Mouse (Mus musculus) brain, adult 2 months (tissue): ENCODE measurements at regions not wholly inside any gene's neighbourhood (a gene's known extent, or its start where the extent isn't known, plus 50 kb on each side); places are given as distances from the start of the nearest gene placed in this dataset.
A peak's percentile ranks its signal among the peaks of the same experiment; 100 is the strongest.

Experiments
- DNase-seq: peaks from one replicate; pipeline ENCODE4 v3.0.0; 2011; ENCODE audit warnings: low read depth, low spot score

DNA sequence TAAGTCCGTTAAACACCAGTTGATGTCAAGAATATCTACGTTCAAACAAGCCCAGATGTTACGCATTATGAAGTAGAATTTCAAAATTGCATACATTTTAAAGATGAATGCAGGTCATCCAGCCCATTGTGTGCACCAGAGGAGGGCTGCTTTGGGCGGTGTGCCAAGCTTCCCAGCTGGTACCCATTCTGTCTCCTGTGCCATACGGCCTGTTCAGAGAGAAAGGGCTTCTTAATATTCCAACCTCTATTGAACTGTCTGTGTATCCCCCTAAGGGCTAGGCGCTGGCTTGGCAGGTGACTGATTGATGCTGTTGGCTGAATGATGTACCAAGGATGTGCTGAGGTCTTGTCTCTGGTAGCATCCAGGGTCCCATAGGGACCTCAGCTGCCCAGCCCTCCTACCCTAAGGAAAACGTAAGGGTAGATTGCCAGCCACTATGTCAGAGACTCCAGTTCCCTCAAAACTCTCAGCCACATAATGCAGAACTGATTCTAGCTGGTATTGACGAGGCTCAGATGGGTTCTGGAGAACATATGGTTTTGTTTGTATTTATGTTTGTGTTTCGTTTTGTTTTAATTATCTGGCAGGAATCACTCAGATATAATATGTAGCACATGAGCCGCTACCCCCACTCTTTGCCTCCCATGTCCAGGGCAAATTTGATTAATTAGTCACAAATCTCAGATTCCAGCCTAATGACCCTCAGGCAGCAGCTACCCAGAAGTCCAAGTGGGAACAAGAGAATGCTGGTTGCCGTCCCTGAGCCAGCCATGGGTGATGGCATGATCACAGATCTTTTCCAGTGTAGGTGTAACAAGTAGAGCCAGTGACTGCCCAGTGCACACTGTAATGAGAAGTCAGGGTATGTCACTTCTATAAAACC lies 212.0 kb upstream of the Usp24 start:
- no peak for DNase-seq

DNA sequence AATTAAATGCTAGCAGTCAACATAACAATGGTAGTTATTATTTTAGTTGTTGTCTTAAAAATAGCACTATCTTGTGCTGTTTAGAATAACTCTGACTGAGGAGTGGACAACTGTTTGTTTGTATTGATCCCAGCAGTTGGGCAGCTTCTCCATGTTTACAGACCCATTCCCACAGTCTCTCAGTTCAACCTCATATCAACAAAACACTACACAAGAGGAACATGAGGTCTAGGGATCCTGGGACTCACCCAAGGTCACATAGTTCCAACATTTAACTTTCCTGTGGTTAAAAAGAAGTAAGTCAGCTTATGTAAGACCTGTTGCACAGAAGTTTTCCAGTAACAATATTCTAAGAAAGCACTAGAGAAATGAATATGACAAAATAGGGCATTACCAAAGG lies 203.0 kb upstream of the Usp24 start:
- no peak for DNase-seq

DNA sequence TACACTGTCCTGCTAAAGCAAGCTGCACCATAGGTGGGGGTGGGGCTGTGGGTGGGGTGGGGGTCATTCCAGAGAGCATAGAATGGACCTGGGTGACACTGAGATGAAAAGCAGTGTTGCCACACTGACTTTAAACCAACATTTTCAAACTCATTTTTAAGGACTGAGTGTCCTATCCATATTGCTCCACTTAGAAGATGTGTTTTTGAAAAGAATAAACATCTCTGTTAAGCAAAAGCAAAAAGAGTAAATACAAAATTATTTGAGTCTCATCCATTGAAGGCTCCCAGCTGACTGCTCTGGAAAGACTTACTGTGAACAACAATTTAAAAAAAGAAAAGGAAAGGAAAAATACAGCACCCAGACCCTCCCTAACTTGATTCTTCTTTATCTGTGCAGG lies 202.3 kb upstream of the Usp24 start:
- no peak for DNase-seq

DNA sequence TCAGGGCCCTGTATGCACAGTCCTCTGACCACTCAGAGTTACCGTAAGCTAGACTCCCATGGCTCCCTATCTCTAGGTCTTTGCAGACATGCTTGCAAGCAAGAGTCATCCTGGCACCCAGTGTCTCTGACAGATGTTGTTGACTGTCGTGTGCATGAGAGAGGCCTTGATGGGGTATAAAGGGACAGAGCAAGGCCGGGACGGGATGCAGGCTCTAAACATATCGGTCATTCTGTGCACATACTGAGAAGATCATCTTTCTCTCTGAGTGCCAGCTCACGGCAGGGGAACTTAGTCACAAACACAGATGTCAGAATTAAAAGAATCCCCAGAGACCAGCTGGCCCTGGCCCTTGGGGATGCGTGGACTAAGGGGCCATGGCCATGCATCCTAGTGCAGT lies 199.4 kb upstream of the Usp24 start:
- no peak for DNase-seq

DNA sequence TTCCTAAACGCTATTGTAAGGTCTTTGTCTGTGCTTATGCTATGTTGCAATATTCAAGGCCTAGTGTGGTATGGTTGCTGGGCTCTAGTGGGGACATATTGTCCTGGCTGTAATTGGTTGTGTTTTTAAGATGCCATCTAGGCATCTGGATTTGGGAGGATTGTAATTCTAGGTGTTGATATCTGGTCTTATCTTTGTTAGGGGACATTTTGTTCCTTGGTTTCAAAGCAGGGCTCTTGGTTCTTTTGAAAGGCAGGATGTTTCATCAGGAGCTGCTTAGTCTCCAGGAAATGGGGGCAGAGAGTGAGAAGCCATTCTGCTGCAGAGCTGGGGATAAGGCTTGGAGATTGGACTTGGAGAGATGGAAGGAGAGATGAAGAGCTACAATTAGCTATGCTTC lies 194.7 kb upstream of the Usp24 start:
- DNase-seq, result no peak

DNA sequence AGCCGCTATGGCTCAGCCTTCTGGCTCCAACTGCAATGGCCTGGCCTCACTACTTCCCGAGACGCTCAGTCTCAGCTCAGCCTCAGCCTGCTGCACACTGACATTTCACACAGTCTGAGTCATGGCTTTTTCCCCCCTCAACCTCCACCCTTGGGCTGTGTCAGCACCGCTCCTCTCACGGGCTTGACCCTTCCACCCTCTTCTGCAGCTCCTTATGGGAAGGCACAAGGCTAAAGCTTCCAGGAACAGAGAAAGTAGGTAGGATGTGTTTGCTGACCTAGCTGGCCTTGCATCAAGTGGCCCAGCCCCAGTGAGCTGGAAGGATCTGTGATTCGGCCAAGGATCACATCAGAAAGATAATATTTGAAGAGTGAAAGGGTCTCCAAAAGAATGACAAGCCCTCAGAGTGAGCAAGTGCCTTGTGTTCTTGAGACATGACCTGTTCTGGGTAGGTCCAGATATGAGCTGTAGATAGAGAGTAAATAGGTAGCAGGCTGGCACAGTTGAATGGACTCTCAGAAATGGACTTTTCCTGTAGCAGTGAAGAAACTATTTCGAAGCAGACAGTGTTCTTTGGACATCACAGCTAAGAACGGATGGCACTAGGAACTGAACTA lies 192.9 kb upstream of the Usp24 start:
- no peak for DNase-seq

DNA sequence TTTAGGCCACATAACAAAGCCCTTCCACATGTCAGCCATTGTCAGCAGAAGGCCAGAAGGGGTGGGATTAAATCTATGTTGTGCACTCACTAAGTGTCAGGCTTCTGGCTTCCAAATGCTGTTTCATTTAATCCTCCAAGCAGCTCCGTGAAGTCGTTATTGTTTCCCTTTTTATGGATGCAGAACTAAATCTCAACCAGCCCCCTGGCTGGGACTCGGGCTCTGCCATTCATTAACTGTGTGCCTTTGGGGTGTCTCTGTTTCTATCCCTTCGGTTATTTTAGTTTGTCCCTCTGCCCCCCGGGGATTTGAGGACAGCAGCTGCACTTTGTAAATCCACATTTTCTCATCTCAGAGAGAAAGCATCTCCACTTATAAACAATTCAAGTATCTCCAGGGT lies 188.8 kb upstream of the Usp24 start:
- DNase-seq, result no peak

DNA sequence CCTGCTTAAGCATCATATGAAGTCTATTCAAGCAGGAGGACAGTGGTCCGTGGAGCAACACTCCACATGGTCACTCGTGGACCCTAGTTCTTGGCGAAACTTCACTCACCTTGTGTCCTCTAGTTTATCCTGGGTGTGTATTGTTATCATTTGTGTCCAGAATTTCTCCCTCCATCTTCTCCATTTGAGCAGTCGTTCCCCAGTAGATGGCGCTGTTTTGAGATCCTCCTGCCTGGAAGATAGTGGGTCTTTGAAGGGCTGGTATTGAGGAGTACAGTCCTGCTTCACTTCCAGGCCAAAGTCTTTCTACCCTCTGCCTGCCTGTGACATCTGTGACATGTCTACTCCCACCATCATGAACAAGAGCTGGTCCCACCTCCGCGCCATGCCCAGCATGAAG lies 188.4 kb upstream of the Usp24 start:
- peak; percentile 44 for DNase-seq

DNA sequence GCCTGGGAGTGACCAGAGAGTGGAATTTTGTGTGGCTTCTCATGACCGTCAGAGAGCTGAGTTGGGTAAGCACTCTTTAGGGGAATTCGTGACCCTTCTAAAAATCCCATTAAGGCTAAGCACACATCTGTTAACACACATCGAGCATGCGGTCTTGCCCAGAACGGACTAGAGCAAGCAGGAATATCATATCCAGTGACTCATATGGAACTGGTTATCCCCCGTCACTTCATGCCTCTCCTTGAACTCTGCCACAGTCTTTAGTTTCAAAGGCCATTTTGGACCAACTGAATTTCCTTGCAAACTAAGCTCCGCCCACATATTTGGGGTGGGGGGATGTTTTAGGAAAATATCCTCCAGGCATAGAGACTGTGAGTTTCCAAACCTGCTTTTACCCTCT lies 186.7 kb upstream of the Usp24 start:
- no peak for DNase-seq

DNA sequence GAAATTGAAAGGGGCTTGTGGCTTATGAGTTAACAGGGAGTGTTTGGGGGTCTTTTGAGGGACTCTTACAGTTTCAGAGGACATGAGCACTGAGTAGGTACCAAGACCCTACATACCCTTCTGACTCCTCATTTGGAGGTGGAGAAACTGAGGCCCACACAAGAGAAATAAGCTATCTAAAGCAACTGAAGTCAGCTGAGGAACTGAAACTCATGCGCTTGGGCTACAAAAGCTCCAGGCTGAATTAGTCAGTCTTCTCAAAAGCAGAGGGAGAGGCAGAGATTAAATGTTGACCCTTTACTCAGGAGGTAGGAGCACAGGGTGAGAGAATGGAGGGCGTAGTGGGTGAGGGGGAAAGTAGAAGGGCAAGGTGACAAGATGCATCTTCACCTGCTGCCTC lies 186.2 kb upstream of the Usp24 start:
- DNase-seq, result no peak

DNA sequence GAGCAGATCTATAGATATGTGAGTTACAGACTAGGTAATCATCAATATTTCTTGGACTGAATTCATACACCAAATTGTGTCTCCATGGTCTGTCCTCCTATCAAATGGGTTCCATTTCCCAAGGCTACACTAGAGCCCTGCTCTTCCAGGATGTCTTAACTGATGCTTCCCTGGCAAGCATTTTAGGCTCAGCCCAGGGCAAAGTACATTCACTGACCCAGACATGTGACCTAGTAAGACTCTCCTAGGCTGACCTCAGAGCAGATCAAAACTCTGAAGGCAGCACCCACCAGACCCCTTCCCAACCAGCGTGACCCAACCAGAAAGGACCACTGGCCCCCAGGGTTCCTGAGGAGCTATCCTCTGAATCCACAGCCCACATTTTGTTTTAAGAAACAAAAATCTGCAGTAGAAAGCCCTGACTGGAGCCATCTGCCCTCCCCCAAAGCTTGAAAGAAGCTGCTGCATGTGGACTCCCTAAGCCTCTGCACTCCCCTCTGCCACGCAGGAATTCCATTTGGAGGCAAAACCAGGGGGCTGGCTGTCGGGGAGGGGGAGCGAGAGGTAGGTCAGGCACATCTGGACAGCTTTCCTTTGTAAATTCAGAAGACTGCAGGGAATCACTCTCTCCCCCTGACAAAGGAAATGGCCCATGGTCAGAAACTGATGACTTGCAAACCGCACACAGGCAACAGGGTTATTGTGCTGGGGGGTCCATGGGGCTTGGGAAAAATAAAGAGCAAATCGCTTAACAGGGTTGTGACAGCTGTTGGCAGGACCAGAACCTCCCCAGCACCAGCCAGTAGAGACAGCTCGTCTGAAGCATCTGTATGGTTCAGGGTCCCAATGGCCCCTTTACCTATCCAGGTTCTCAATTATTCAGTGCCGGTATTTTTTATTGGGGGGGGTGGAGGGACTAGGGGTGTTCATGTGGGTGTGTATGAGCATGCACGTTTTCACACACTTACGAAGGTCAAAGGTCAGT lies 182.0 kb upstream of the Usp24 start:
- no peak for DNase-seq

DNA sequence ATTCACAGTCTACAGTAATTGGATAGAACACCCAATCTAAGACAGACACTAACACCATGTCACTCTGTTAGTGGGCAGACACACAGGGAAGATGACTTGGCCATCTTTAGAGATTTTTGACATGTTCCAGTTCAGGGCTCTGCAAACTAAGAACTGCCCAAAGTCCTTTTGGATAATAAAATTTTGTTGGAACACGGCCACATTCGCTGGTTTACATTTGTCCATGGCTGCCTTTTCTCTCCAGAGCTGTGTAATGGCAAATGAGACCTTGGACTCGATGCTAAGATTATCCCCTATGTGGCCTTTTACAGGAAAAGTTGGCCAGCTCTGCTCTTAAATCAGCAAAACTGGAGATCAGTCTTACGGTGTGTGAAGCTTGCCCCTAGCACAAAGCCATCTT lies 173.3 kb upstream of the Usp24 start:
- no peak for DNase-seq

DNA sequence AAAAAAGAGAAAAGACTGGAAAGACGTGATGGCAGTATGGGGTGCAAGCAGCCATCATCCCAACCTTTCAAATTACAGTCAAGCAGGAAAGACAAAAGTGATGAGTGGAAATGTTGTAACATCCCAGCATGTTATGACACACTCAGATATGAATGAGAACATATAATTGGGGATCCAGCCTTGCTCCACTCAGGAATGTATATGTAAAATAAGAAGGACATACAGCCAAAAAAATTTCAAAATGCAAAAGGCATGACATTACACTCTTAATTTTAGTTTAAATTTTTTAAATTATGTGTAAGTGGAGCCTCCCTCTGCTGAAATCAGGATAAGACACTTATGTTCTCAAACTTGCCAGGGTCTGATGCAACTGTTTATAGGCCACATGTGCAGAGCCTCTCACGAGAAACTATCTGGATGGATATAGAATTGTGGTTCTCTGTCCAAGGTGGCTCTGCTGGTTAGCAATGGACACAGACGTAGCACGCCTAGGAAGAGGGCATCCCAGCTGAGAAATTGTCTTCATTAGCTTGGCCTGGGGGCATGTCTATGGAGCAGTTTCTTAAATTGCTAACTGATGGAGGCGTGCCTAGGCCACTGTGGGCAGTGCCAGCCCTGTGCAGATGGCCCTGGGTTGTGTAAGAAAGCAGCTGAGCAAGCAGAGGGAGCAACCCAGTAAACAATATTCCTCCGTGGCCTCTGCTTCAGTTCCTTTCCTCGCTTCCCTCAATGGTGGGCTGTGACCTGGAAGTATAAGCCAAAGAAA lies 171.5 kb upstream of the Usp24 start:
- DNase-seq, result no peak

DNA sequence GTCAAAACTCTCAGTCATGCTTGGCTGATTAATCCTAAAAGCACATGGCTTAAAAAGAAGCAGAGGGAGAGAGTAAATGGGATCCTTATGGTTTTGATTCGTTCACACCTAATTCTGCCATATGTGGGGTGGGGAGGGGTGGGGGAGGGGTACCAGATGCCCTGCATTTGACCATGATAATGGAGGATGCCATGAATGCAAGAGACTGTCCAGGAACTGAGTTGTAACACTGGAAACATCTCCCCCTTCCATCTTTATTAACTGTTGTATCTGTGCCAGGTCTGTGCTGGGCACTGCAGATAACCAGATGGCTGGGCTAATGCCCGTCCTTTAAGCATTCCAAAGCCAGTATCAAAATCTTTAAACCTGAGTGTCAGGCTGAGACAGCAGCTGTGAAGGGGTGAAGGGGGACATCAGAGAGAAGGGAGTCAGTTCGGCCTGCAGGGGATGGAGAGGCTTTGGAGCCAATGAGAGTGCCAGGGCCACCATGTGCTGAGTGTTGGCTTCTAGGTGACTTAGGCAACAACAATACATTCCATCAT lies 169.0 kb upstream of the Usp24 start:
- DNase-seq, result peak; percentile 25

DNA sequence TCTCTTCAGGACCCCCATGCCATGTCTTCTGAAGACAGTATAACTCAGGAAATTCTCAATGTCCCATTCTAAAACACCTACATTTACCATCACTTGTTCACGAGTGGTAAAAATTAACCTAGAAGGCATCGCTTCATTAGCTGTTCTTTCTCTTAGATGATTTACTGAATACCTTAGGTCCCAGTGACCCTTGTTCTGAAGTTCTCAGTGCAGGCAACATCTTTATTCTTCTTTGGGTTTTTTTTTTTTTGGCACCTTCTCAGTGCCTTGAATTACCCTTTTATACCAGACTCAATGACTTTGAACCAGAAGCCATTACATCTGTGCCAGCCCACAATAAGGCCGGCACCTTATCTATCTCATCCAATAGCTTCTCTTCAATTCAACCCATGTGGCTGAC lies 167.1 kb upstream of the Usp24 start:
- DNase-seq, result no peak

DNA sequence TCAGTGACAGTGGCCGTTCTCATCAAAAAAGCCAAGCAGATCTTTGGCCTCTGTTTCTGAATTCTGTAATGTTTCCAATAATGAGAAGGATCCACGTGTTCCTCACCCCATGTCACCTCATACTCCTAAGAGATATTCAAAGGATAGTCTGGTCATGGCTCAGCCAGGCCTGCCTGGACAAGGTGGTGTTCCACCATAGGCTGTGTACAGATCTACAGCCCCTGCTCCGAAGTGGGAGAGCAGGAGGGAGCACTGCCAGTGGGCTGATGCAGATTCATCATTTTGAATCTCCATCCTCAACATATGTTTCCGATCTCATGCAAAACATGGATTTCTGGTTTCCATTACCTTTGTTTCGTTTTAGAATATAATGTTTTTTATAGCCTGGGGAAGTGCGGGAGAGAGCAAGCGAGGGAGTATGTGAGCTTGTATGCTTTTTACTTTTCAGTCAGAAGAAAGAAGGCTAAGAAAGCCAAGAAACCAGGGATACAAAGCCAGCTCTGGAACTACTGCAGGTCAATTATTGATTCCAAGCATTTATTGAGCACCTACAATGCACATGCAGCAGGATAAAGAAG lies 166.5 kb upstream of the Usp24 start:
- DNase-seq, result no peak

DNA sequence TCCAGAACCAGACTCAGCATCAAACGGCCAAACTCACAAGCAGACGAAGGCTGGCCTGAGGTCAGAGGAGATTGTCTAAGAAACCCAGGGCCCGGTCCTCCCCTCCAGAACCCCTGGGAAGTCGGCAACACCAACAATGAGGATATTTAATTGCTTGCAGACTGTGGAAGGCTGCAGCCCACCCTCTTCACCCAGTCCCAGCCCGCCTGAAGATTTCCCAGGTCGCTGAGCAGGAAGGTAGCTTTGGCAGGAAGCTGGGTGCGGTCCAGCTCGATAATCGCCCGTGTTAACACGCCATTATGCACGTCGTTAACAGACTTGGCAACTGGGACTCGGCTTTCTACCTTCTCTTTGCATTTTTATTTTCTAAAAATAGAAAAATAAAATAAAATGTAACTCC lies 165.2 kb upstream of the Usp24 start:
- no peak for DNase-seq

DNA sequence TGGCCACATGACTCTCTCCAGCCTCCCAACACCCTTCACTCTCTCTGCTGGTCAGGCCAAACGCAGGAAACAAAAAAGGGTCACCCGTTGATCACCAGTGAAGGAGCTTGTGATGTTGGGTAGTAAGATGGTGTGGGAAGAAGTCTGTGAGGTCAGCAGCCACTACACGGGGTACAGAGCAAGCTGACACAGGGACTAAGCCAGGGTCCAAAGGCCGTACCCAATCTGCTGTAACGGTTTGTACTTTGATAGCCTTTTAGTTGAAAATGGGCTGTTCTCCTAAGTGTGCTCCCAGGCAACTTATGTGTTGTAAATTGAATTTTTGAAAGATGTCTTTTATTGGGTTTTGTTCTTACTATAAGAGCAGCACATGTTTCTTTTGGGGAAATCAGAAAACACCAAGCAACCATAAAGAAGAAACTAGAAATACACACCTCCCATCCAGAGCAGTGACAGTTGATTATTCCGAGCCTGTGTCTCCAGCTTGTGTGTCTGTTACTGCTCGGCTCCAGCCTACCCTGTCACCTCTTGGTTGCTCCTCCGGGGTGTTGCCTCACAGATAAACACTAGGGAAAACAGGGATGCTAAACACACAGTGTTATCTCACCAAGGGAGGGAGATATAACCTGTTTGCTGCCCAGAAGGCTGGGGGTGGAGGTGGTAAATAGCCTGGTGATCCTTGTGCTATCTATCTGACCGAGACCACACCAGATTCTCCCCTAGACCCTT lies 158.4 kb upstream of the Usp24 start:
- DNase-seq, result no peak

DNA sequence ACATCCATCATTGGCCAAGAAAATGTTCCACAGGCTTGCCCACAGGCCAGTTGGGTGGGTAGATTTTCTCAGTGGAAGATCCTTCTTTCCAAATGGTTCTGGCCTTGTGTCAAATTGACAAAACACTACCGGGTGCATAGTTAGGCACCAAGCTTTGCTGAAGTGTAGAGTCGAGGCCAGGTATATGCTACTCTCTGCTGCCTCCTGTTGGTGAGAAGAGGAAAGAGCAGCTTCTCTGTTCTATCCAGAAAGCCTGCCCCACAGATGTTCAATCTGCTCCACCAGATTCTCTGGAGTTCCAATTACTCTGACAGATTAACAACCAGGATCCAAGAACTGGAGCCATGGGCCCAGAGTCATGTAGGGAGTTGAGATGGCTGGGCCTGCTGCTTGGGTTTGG lies 154.4 kb upstream of the Usp24 start:
- no peak for DNase-seq

DNA sequence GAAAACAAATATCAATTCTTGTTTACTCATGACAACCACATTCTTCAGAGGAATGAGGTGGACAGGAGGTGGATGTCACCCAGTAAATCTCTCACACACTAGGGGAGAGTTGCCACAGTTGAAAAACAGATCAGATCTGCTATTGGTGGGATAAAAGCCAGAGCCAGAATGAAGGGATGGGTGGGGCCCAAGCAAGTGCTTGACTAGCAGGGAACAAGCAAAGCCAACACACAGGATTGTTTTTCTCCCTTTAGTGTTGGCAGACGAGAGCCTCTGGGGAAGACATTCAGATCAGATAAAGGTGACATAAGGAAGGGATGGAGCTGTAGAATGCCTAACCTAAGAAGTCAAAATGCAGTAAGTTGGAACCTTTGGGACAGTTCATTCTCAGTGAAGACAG lies 153.5 kb upstream of the Usp24 start:
- DNase-seq, result no peak
